Comparison of ENCODE assay signal across 10 mouse cellular contexts in the genomic region with DNA sequence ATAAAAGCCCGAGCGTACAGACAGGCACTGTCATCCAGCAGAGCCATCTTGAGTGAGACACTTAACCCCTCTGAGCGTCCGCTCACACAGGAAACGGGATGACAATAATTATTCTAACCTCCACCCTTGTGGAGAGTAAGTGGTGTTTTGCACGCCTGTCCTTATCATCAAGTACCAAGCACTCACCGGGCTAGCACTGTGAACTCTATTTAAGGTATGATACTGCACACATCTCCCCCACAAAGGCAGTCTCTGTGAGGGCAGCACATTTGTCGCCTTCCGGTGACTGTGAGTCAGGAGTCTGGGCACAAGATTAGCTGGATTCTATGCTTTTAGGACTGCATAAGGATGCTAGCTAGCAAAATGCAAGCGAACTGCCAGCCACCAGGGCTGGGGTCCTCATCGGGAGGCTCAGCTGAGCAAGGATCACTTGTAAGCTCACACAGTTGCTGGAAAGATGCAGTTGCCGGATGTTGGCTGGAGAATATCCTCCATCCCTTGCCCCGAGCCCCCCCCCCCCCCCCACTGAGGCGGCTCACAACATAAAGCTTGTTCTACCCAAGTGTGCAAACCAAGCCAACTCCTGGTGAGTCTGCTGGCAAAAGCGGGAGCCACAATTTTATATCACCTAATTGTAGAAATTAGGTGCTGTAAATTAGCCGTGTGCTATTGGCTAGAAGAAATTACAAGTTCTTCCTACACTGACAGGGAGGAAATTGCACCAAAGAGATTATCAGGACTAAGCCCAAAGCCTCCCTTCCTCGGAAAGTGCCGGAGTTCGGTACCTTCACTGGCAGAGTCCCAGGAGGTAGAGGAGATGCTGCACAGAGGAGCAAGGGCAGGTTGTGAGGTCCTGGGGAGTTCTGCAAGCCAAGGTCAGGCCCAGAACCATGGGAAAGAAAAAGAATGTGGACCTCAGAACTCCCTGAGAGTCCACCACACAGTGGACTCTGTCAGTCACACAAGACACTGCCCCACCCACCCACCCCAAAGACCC. TPM values are rescaled to one million over a fixed set of nuclear protein-coding genes. Genes with fewer than 3 reads are reported as not detected.
DNase-seq lines count a peak whose midpoint lies in the region; ATAC-seq and TF ChIP-seq lines count a peak whose summit lies in the region.
"Had no signal": no experiment of that assay in that cellular context is flagged by ENCODE, and none has a peak within 500 bp of the region (broad histone marks: within the 10 kb centered on the region; RNA-seq: fewer than 3 reads in every experiment).

No protein-coding gene starts in this region.

- TF ChIP-seq CTCF in stomach, postnatal 0 days (IDR thresholded peaks at IDR 0.05; ENCODE audit: low read depth) = no peak

- peaks cover 25% of the 10 kb centered on the region for H3K27me3 ChIP-seq in heart, embryonic 15.5 days
- peaks cover 49% of the 10 kb centered on the region for H3K27me3 ChIP-seq in megakaryocyte, embryonic 14.5 days (replicated peaks)
- no peaks in the 10 kb centered on the region for H3K27me3 ChIP-seq in hindbrain, embryonic 16.5 days (replicated peaks; ENCODE audit: control insufficient read depth, insufficient read depth, low read length)
- no peaks in the 10 kb centered on the region for H3K27me3 ChIP-seq in neural tube, embryonic 14.5 days (ENCODE audit: control insufficient read depth, insufficient read depth, low read length)
- no peaks in the 10 kb centered on the region for H3K27me3 ChIP-seq in stomach, postnatal 0 days (ENCODE audit: control insufficient read depth, insufficient read depth, low read length)

- no peak for DNase-seq in heart, adult 9 months (ENCODE audit: low spot score in 2 of 2)
- no peak for DNase-seq in gastrocnemius, postnatal 36 days
- DNase-seq in stomach, postnatal 0 days (ENCODE audit: low spot score) = no peak
- DNase-seq: gastrocnemius, postnatal 14 days; kidney, postnatal 36 days had no signal

- H3K27ac ChIP-seq in heart, embryonic 15.5 days = no peak overlapping the region
- H3K27ac ChIP-seq in hindbrain, embryonic 16.5 days (ENCODE audit: low read depth, low read length) = no peak overlapping the region
- H3K27ac ChIP-seq in neural tube, embryonic 14.5 days (ENCODE audit: low read depth, low read length) = peak overlapping the region; percentile 22; the same call in 1 of the 2 replicates
- no peak overlapping the region for H3K27ac ChIP-seq in stomach, postnatal 0 days (replicated peaks)

- H3K4me2 ChIP-seq in heart, embryonic 15.5 days = peak overlapping the region; percentile 35
- H3K4me2 ChIP-seq in hindbrain, embryonic 16.5 days (ENCODE audit: low read length) = no peak overlapping the region
- 0 out of 2 replicates have a peak overlapping the region, but pooled peaks have one; percentile 23 for H3K4me2 ChIP-seq in neural tube, embryonic 14.5 days (ENCODE audit: low read depth, low read length)
- H3K4me2 ChIP-seq in stomach, postnatal 0 days (replicated peaks; ENCODE audit: low read depth) = no peak overlapping the region

- no peak for TF ChIP-seq EP300 in stomach, postnatal 0 days (optimal IDR thresholded peaks at IDR 0.05)

- peaks cover 18% of the 10 kb centered on the region for H3K4me1 ChIP-seq in heart, embryonic 15.5 days (replicated peaks)
- peaks cover 46% of the 10 kb centered on the region for H3K4me1 ChIP-seq in megakaryocyte, embryonic 14.5 days
- peaks cover 23% of the 10 kb centered on the region for H3K4me1 ChIP-seq in hindbrain, embryonic 16.5 days (ENCODE audit: control insufficient read depth, insufficient read depth, low read depth, low read length)
- H3K4me1 ChIP-seq in neural tube, embryonic 14.5 days (ENCODE audit: control insufficient read depth, insufficient read depth, low read length) = peaks cover 16% of the 10 kb centered on the region; the same call in 1 of the 2 replicates
- H3K4me1 ChIP-seq in stomach, postnatal 0 days (replicated peaks; ENCODE audit: control insufficient read depth, insufficient read depth) = no peaks in the 10 kb centered on the region; the same call in 1 of the 2 replicates

- H3K4me3 ChIP-seq in heart, embryonic 15.5 days = no peak overlapping the region
- H3K4me3 ChIP-seq in megakaryocyte, embryonic 14.5 days (replicated peaks) = peak overlapping the region; percentile 75
- no peak overlapping the region for H3K4me3 ChIP-seq in hindbrain, embryonic 16.5 days (ENCODE audit: low read length)
- no peak overlapping the region for H3K4me3 ChIP-seq in neural tube, embryonic 14.5 days (ENCODE audit: low read depth, low read length)
- H3K4me3 ChIP-seq in stomach, postnatal 0 days (ENCODE audit: low read depth, low read length) = no peak overlapping the region

- H3K9me3 ChIP-seq in heart, embryonic 15.5 days (replicated peaks) = no peaks in the 10 kb centered on the region
- peaks cover 3% of the 10 kb centered on the region; the same call in 1 of the 2 replicates for H3K9me3 ChIP-seq in megakaryocyte, embryonic 14.5 days
- H3K9me3 ChIP-seq in hindbrain, embryonic 16.5 days (ENCODE audit: control insufficient read depth, low read length) = no peaks in the 10 kb centered on the region
- H3K9me3 ChIP-seq in neural tube, embryonic 14.5 days (ENCODE audit: control insufficient read depth, low read length) = no peaks in the 10 kb centered on the region
- H3K9me3 ChIP-seq in stomach, postnatal 0 days (ENCODE audit: control insufficient read depth, low read length) = no peaks in the 10 kb centered on the region

- 31% methylated on average over 19 of the region's 19 CpGs for WGBS in heart, embryonic 15.5 days
- WGBS in hindbrain, embryonic 16.5 days = 52% methylated on average over 18 of the region's 19 CpGs
- 47% methylated on average over 19 of the region's 19 CpGs for WGBS in neural tube, embryonic 14.5 days
- 44% methylated on average over 19 of the region's 19 CpGs for WGBS in stomach, postnatal 0 days

- H3K9ac ChIP-seq in heart, embryonic 15.5 days = no peak overlapping the region
- peak overlapping the region; percentile 7; the same call in 1 of the 2 replicates for H3K9ac ChIP-seq in hindbrain, embryonic 16.5 days (ENCODE audit: low read depth, low read length)
- H3K9ac ChIP-seq in neural tube, embryonic 14.5 days (replicated peaks; ENCODE audit: low read depth, low read length) = no peak overlapping the region
- H3K9ac ChIP-seq in stomach, postnatal 0 days (ENCODE audit: low read length) = no peak overlapping the region

- no peaks in the 10 kb centered on the region for H3K36me3 ChIP-seq in heart, embryonic 15.5 days
- no peaks in the 10 kb centered on the region for H3K36me3 ChIP-seq in megakaryocyte, embryonic 14.5 days (replicated peaks; ENCODE audit: low read length)
- no peaks in the 10 kb centered on the region for H3K36me3 ChIP-seq in hindbrain, embryonic 16.5 days (ENCODE audit: control insufficient read depth, insufficient read depth, low read length)
- no peaks in the 10 kb centered on the region for H3K36me3 ChIP-seq in neural tube, embryonic 14.5 days (ENCODE audit: control insufficient read depth, insufficient read depth, low read length)
- no peaks in the 10 kb centered on the region for H3K36me3 ChIP-seq in stomach, postnatal 0 days (ENCODE audit: control insufficient read depth, insufficient read depth, low read length)

- intact Hi-C loops in gastrocnemius, postnatal 36 days (cut with DNase I) = no loop called here

- ATAC-seq in heart, embryonic 15.5 days (replicated peaks; ENCODE audit: insufficient number of reproducible peaks, insufficient read depth, low FRiP score, low read depth) = no peak
- no peak for ATAC-seq in megakaryocyte, adult 5-6 weeks (ENCODE audit: poor library complexity, severe bottlenecking)
- 0 out of 2 replicates have a peak, but pooled peaks have one; percentile 12 for ATAC-seq in hindbrain, embryonic 16.5 days
- no peak for ATAC-seq in neural tube, embryonic 14.5 days (ENCODE audit: low read depth)
- no peak for ATAC-seq in stomach, postnatal 0 days (ENCODE audit: low FRiP score, low TSS enrichment)

RNA-seq across cellular contexts. Expression of gene Cplx2, which starts 14.2 kb away (rescaled TPM):
- 1.9 and 2.2 TPM in 2 replicates for polyA plus RNA-seq in heart, embryonic 15.5 days (2015; fragmentation: Nextera tagmentation; extraction: Ambion mirVana)
- polyA plus RNA-seq in megakaryocyte, embryonic 14.5 days (2012; ENCODE audit: insufficient read depth, low replicate concordance) = 7.9 and 13.0 TPM in 2 replicates
- 0.05 TPM in 1 of 2 replicates, not detected in the other for total RNA-seq in megakaryocyte, adult 5-6 weeks (2015)
- 0.04 TPM in 1 of 2 replicates, not detected in the other for total RNA-seq in megakaryocyte, adult 5-6 weeks (2017)
- 36.6 and 41.9 TPM in 2 replicates for polyA plus RNA-seq in hindbrain, embryonic 16.5 days (2015; fragmentation: Nextera tagmentation; extraction: Ambion mirVana)
- 23.6 and 24.1 TPM in 2 replicates for polyA plus RNA-seq in neural tube, embryonic 14.5 days (2014; fragmentation: Nextera tagmentation; extraction: Ambion mirVana)
- 1 to 10 TPM; 1.0 to 1.1 TPM for total RNA-seq in gastrocnemius, postnatal 36 days (2021)
- polyA plus RNA-seq in stomach, postnatal 0 days (2015; fragmentation: Nextera tagmentation; extraction: Ambion mirVana) = 1.8 and 1.9 TPM in 2 replicates

Comparison
In these comparisons a context has a peak if more than half of its experiments do, and no peak if none do; other contexts are left out.
1. H3K4me2 ChIP-seq: peak in heart, embryonic 15.5 days (single experiment) and neural tube, embryonic 14.5 days (single experiment); none in hindbrain, embryonic 16.5 days (single experiment) and stomach, postnatal 0 days (single experiment).